Mouse (Mus musculus): ENCODE results near the gene E2f2.

GRCm38 (mm10) chr4:136189912-136190311 is 17.7 kb downstream of the E2f2 start:
- no peak for TF ChIP-seq CTCF (IDR thresholded peaks at IDR 0.05; ENCODE audit: low read depth)
- TF ChIP-seq EP300 (optimal IDR thresholded peaks at IDR 0.05): no peak
